Mouse (Mus musculus) testis, postnatal 14 days (tissue): ENCODE results near the gene Phyh.
"Not testable (repeated sequence)": the region's sequence is repeated elsewhere in the genome, so short reads cannot be mapped to it uniquely, and the experiment has no call there.

Source experiments
- DNase-seq: peaks from one replicate; pipeline ENCODE4 v3.0.0; 2021; ENCODE audit warnings: low spot score

Gene Phyh

DNA sequence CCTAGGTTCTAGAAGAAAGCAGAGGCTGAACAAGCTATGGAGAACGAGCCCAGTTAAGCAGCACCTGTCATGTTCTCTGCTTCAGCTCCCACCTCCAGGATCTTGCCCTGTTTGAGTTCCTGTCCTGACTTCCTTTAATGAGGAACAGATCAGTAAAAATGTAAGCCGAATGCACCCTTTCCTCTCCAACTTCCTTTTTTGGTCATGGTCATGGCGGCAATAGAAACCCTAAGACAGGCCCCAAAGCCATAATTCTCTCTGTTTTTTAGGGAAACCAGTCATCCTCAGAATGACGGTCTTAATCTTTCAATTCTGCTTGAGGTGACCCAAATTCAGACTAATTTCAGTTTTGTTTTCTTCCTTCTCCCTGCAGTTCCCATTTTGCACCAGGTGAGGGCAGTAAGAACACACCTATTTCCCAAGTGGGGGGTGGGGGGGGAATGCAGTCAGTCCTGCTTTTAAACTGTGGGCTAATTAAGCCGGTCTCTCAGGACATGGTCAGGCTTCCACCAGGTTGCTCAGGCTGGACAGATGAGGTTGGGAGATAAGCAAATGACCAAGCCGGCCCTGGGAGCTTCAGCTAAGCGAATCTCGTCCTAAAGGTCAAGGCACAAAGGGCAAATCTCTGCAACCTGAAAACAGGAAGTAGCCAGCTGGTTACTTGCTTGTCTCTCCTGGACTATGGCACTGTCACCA lies 1.3 kb upstream of the Phyh start:
- peak; percentile 18 for DNase-seq

DNA sequence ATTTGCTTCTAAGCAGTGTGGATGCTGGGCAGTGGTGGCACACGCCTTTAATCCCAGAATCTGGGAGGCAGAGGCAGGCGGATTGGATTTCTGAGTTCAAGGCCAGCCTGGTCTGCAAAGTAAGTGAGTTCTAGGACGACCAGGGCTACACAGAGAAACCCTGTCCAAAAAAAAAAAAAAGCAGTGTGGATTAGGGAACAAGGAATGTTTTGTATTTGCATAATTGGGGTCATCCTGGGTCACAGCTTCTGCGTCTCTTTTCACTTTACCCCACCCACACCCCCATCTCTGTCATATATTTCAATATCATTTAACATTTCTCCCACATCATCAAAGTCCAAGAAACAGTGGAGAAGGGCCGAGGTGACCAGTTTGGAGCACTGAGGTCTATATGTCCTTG lies 2.2 kb downstream of the Phyh start:
- no peak for DNase-seq

DNA sequence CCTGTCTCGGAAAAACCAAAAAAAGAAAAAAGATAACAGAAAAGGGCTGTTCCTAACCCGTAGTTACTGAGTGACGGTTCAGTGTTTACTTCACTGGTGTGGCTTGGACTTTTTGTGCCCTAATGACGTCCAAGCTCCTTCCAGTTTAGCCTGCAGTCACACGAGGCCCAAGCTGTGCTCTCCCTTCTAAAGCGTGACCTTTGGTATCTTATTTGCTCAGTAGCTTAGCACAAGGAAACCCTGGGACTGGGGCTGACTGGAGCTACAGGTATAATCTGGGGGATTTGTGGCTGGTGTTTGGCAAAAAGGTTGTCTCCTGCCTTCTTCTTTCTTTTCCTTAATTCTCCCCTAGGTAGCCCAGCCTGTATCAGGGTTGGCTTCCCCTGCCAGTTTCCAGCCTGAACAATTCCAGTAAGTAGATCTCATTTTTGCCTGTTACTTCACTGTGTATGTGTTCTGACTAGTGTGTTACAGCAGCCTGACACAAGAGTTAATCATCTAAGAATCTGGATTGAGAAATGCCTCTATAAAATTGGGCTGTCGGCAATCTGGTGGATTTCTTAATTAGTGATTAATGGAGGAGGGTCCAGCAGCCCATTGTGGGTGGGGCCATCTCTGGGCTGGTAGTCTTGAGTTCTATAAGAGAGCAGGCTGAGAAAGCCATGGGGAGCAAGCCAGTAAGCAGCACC lies 3.8 kb downstream of the Phyh start:
- no peak for DNase-seq

DNA sequence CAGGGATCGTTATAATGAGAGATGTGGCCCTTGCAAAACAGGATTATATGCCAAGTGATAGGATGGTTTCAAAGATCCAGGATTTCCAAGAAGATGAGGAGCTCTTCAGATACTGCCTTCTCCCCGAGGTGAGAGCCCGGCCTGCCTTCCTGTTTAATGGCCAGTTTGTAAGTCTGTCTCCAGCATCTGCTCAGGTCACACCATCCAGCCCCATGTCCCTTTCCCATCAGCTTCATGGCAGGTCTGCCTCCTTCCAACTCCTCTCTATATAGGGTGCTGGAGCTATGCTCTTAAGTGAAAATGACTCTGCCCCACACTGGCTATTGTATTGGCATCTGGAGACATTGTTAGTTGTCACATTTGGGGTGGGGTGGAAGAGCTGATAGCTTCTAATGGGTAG lies 8.6 kb downstream of the Phyh start:
- no peak for DNase-seq

DNA sequence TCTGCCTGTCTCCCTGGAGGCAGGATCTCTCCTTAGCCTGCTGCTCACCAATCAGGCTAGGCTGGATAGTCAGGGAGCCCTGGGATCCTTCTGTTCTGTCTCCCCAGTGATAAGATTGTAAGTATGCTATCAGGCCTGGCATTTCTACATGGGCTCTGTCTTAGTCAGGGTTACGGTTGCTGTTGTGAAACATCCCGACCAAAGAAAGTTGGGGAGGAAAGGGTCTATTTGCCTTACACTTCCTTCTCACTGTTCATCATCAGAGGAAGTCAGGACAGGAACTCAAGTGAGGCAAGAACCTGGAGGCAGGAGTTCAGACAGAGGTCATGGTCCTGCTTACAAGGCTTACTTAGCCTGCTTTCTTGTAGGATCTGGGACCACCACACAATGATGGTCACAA lies 10.4 kb downstream of the Phyh start:
- no peak for DNase-seq

DNA sequence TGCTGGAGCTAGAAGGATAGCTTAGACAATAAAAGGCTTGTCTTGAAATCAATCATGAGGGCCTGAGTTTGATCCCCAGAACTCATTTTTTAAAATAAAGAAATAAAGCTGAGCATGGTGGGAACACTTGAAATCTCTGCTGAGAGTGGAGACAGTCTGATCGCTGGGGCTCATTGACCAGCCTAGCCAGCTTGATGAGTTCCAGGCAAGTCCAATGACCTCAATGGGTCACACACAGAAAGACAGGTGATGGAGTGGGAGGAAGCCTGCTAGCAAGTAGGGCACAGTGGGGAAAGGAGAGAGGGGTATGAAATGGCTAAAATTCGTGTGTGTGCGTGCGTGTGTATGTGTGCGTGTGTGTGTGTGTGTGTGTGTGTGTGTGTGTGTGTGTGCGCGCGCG lies 15.7 kb downstream of the Phyh start:
- DNase-seq = no peak

DNA sequence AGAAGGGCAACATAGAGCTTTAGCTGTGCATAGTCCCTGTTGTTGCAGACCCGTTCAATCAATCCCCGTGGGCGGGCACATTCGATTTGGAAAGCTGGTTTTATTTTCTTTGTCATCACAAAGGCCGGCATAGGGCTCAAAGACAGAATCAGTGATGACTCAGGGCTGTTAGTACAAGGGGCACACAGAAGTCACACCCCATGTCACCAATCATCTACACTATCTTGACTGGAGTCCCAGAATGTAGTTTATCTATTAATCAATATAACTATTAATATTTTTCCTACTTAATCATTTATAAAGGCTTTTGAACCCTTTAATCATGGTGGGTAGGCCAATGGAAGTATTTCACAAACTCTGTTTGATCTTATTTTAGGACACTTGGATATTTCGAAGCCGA lies 19.1 kb downstream of the Phyh start:
- DNase-seq = no peak

DNA sequence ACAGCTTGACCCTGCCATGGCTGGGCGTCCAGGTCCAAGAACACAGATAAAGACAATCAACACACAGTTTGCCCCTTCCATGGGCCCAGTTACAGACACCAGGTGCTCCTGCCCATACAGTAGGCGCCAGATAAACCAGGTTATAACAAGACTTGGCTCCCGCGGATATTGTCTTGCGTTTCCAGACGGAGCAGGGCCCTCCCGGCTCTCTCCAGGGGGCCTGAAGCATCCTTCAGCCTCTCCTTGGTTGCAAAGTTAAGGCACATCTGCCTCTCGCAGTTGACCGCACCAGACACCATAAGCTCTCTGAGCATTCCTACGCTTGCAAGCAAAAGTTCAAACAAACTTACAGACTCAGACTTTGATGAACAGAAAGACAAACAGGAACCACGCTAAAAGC lies 22.0 kb downstream of the Phyh start:
- DNase-seq = no peak

DNA sequence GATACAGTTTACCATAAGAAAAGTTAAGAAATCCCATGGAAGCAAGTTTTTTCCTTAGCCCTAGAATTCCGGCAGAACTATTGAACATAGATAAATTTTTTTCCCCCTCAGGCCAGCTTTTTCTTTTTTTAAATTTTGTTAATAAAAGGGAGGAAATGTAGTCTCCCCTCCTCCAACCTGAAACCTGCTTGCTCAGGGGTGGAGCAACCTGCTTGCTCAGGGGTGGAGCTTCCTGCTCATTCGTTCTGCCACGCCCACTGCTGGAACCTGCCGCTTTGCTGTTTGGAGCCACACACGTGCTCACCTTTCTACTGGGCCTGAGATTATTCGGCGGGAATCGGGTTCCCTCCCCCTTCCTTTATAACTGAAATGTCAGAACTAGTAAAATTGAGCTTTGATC lies 30.9 kb downstream of the Phyh start:
- DNase-seq = not testable (repeated sequence)

DNA sequence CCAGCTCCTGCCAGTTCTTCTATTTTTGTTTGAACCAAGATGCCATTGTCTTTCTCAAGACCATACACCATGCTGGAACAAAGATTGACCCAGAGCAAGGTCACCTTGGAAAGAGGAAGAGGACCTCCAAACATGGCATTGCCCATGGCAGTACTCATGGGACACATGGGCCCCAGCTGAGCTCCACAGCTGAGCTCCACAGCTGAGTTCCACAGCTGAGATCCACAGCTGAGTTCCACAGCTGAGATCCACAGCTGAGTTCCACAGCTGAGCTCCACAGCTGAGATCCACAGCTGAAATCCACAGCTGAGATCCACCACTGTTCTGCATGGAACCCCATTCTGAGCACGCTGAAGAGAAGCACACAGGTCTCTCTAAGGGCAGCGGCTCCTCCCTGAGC lies 32.2 kb downstream of the Phyh start:
- DNase-seq = no peak

DNA sequence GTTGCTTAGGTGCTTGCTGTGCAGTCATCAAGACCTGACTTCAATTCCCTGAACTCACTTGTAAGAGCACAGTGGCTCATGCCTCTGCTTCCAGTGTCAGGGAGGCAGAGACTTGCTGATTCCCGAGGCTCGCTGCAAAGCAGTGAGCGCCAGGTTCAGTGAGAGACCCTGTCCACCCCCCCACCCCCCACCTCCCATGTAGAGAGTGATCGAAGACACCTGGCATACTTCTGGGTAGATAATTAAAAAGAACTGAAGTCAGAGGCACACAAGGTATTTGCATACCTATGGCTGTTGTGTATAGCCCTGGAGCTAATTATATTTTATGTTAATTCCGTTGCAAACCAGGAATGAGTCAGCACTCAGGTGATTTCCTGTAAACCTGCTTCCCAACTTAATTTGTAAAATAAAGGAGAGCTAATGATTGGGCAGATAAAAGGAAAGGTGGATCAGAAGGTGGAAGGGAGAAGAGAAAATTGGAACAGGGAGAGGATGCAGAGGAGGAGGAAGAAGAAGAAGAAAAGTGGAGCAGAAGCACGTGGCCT lies 35.5 kb downstream of the Phyh start:
- no peak for DNase-seq

DNA sequence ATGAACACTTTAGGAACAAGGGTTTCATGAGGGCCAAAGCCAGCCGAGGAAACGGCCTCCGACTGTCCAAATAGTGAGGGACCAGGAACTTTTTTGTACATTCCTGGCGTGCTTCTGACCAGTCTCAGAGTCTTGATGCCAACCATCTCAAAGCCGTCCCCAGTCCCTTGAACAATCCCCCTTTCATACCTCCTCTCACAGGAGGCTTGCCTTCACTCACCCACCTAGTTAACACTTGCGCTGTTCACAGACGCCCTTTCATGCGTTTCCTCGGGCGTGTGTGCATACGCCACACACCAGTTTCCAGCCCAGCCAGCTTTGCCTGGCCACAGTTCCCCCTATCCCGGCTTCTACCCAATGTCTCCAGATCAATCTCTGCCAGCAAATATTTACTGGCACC lies 39.2 kb downstream of the Phyh start:
- no peak for DNase-seq

DNA sequence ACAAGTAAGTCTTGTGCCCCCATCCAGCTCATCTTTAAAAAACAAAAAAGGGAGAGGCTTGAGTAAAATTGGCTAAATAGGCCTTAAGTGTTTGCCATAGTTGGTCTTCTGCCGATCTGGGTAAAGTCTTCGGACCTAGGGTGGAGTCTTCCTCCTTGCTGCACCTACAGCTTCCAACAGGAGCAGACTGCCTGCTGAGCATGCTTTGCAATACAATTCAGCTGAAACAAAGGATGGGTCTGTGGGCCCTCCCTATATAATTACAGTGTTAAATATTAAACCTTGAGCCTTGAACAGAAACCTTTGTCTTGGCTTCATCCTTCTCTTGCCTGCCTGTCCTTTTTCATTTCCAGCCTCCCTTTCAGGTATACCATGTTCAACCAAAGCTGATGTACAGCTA lies 49.0 kb downstream of the Phyh start:
- no peak for DNase-seq

DNA sequence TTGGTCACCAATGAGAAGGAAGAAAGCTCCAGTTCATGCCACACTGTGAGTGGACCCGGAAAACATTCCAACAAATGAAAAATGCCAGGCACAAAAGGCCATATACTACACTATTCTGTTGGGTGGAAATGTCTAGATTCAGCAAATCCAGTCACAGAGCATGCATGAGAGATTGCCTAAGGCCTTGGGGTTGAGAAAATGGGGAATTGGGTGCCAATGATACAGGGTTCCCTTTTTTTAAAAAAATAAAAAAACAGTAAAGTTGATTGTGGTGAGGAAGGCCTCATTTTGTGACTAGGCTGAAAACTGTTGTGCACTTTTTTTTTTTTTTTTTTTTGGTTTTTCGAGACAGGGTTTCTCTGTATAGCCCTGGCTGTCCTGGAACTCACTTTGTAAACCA lies 50.3 kb downstream of the Phyh start:
- no peak for DNase-seq

DNA sequence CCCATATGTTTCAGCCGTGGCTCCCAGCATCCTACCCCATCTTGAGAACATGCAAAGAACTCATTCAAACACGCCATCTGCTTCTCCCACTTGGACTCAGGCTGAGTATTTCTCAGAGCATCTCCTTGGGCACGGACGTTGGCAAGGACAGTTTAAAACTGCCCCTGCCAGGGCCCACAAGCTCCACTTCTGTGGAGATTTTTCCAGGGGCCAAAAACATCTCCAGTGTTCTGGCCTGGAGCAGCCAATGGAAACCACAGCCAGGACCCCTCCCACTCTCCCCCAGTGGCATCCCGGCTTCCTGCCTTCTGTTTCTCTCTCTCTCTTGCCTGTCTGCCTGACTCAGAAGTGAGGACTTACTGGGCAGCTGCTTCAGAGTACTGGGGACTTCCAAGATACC lies 57.0 kb downstream of the Phyh start, which contains the start of gene Ucma:
TSS of gene Ucma (plus strand) at position 316 of the 400 bp plus-strand sequence.
- no peak for DNase-seq

DNA sequence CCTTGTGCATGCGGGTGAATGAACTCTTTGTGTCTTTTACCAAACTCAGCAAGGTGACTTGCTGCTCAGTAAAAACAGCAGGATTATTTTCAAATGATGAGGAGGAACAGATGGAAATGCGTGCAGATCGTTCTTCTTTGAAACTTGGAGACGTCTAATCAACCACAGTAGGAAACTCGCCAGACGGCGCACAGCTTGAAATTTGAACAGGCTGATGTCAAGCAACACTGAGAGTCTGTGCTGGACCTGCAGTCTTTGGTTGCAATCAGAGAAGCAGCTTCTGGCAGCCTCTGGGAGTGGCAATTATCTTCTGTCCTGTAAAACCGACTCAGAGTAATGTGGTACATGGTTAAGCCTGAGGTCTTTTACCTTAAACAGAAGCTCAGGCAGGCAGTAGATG lies 59.3 kb downstream of the Phyh start:
- DNase-seq = no peak

DNA sequence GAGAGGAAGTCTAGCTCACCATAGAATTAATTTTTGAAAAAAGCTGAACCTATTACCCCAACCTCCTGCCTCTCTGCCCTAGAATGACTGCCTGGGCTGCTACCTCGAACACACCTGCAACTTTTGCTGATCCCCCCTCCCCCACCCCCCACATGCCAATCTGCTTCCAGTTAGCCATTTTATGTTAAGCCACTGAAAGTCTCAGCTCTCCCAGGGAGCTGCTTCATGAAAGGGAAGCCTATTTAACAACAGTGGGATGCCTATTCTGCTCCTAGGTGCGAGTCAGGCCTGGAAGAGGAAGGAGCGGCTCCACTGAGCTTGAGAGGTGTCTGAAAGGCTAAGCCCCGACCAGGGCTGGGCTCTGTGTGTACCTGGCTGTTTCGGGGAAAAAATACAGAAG lies 65.2 kb downstream of the Phyh start:
- no peak for DNase-seq

DNA sequence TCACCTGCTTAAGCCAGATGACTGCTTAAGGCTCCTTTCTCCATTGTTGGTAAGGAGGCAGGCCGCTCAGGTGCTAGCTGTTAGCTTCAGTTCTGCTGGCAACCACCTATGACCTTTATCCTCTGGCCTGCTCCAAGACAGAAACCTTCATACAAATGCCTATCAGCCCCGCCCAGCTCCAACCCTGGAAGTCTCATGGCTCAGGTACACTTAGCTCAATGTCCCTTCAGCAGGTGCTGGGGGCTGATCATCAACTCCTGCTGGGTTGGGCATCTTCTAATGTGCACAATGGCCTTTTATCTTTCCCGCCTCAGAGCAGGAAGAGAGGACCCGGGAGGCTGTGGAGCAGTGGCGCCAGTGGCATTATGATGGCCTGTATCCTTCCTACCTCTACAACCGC lies 66.2 kb downstream of the Phyh start:
- no peak for DNase-seq

DNA sequence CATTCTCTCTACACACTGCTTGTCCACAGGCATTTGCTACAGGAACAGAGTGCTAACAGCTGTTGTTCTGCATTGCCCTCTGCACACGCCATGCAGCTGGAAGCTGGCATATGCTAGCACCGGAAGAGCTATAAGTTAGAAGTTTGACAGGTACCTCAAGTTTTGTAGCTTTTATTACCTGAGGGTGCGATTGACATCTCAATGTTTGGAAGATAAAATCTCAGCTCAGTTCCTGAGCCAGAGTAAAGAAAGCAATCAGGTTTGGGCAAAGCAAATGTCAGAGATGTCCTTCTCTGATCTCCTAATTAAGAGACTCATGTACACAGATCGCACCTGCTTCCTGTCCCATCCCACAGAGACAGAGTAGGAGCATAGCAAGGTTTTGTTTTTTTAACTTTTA lies 68.0 kb downstream of the Phyh start:
- no peak for DNase-seq

DNA sequence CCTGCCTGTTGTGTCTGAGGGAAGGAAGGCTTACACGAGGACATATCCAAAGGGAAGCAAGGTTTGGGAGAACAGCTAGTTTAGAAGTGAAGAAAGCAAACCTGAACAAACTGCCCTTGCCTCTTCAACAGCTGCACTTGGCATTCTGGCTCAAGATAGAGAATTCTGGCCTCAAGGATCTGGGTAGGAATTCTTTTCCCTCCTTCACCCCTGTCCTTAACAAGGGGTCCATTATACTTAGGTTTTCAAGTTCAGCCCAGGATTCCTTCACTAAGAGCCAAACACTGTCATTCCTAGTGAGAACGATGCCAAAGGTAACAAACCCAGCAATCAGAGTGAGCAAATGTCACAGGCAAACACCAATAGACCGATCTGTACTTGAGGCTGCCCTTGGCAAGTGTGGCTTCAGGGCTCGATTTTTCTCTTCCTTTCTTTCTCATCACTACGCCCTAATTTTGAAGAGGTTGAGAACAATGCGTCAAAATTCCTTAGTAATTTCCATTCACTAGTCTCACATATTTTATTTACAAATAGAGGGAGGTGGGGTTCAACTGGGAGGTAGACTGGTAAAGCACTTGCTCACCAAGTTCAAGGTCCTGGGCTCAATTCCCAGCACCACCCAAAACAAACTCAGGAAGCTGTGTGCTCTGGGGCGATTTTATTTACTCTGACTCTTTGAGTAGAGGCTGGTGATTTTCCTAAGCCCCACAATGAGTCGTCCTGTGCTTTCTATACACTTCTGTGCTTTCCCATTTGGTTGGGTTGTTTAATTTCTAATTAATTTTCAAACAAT lies 68.8 kb downstream of the Phyh start:
- no peak for DNase-seq
